Mouse (Mus musculus) heart, embryonic 11.5 days (tissue): Measurements from ENCODE around the gene Jph2. TPM values are rescaled to one million over a fixed set of nuclear protein-coding genes. Genes with fewer than 3 reads are reported as not detected.
A peak's percentile ranks its signal among the peaks of the same experiment; 100 is the strongest.

Experiments used
- ATAC-seq: fragments of 200-750 bp; cut with Nextera tagmentation; replicated peaks from 2 replicates; pipeline ENCODE4 v1.8.0; 2017; ENCODE audit warnings: moderate library complexity; ENCODE audit not compliant: insufficient number of reproducible peaks, low FRiP score, low TSS enrichment
- H3K27ac ChIP-seq: fragments of 300-500 bp; sonication (generic); 2 replicates; pipeline ENCODE4 v1.5.1; 2014; ENCODE audit warnings: mild to moderate bottlenecking, low read depth, low read length
- H3K27me3 ChIP-seq: fragments of 300-500 bp; sonication (generic); 2 replicates; pipeline ENCODE4 v1.6.1; 2014; ENCODE audit warnings: mild to moderate bottlenecking, low read length, mixed read lengths; ENCODE audit not compliant: control insufficient read depth, insufficient read depth
- H3K36me3 ChIP-seq: fragments of 300-500 bp; sonication (generic); 2 replicates; pipeline ENCODE4 v1.6.1; 2014; ENCODE audit warnings: mild to moderate bottlenecking, low read length, moderate library complexity, mixed read lengths; ENCODE audit not compliant: control insufficient read depth, insufficient read depth
- H3K4me1 ChIP-seq: fragments of 300-500 bp; sonication (generic); 2 replicates; pipeline ENCODE4 v1.6.1; 2014; ENCODE audit warnings: low read length; ENCODE audit not compliant: control insufficient read depth, insufficient read depth
- H3K4me2 ChIP-seq: fragments of 300-500 bp; sonication (generic); 2 replicates; pipeline ENCODE4 v1.6.1; 2014; ENCODE audit warnings: mild to moderate bottlenecking, moderate library complexity
- H3K4me3 ChIP-seq: fragments of 300-500 bp; sonication (generic); 2 replicates; pipeline ENCODE4 v1.5.1; 2014; ENCODE audit warnings: low read depth, low read length
- H3K9ac ChIP-seq: fragments of 300-500 bp; sonication (generic); 2 replicates; pipeline ENCODE4 v1.6.1; 2014; ENCODE audit warnings: mild to moderate bottlenecking, low read depth, low read length, moderate library complexity
- H3K9me3 ChIP-seq: fragments of 300-500 bp; sonication (generic); replicated peaks from 2 replicates; pipeline ENCODE4 v1.6.1; 2016; ENCODE audit warnings: low read length; ENCODE audit not compliant: control insufficient read depth
- WGBS: fragments of 180-500 bp; shearing (Covaris S2); extraction: QIAGEN DNeasy Blood & Tissue Kit; methylation state at CpG from one replicate; pipeline ENCODE4 v1.1.7; 2014; ENCODE audit not compliant: insufficient replicate concordance; 5-methylcytosine and 5-hydroxymethylcytosine counted together
- polyA plus RNA-seq: library from polyadenylated mRNA; unstranded; fragments of >200 nt; fragmentation: Nextera tagmentation; extraction: Ambion mirVana; gene quantifications from 2 replicates; pipeline ENCODE4 v1.2.1, GENCODE M21; 2014

Jph2 gene
- polyA plus RNA-seq, 1 experiment from 2014 or later, result 19.5 TPM

DNA sequence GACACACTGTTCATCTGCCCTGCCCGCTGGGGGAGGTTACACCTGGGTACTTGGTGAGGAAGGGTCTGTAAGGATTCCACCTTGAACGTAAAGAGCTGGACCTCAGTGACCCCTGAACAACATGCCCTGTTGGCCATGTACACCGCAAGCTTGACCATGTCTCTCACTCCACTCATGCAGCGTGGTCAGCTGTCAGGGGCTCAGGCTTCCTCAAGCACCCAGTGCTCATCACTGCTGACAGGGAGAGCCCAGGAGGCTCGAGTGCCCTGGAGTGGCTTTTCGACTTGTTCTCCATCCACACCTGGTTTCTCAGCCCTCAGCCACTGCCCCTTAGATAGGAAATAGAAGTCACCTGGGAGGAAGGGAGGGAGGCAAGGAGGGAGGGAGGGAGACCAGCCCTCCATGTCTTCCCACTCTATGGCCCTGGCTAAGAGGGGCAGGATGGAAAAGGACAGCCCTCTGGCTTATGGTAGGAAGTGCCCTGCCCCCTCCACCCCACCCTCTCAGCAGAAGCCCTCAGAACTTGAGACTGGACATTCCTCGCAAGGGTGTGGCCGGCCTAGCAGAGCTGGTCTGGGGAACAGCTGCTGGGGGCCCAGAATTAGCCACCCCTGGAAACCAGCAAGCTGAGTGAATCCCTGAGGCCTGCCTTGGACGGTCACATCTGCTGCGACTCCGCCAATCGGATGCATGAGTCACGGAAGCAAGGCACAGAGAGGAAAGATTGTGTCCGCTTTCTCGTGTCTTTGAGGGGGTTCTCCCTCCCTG lies 11.2 kb downstream of the Jph2 start:
- Histone ChIP-seq H3K9ac (peak overlapping the region; percentile 56), H3K27ac (peak overlapping the region; percentile 46), H3K4me1 (peaks cover 51% of the 10 kb centered on the region), H3K36me3 (peaks cover 3% of the 10 kb centered on the region; the same call in 1 of the 2 replicates), H3K9me3 (no peaks in the 10 kb centered on the region), H3K4me3 (no peak overlapping the region), H3K27me3 (no peaks in the 10 kb centered on the region), H3K4me2 (peak overlapping the region; percentile 54)
- peak; percentile 50 for ATAC-seq
- 36% methylated on average over 15 of the region's 15 CpGs for WGBS

DNA sequence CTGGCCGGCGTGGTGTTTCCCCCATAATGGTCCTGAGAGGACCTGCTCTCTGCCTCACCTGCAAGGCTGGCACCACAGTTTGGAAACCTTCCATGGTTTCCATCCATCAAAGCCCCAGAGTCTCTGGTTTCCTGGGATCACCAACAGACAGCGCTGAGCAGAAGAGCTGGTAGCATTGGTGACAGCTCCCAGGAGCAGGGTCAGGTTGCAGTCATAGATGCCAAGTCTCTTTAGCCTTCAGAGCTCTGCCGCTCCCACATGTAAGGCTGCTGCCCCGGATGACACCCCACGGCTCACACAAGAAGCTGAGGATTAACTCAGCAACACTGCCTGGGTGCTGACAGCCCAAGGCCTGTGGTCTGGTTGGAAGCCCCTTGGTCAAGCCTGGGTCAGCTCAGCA lies 12.7 kb downstream of the Jph2 start:
- Histone ChIP-seq H3K27me3 (no peaks in the 10 kb centered on the region), H3K27ac (peak overlapping the region; percentile 16; the same call in 1 of the 2 replicates), H3K4me2 (no peak overlapping the region), H3K36me3 (peaks cover 3% of the 10 kb centered on the region; the same call in 1 of the 2 replicates), H3K4me3 (no peak overlapping the region), H3K4me1 (peaks cover 43% of the 10 kb centered on the region), H3K9me3 (no peaks in the 10 kb centered on the region), H3K9ac (peak overlapping the region; percentile 1; the same call in 1 of the 2 replicates)
- no peak for ATAC-seq
- 69% methylated on average over 6 of the region's 6 CpGs for WGBS

DNA sequence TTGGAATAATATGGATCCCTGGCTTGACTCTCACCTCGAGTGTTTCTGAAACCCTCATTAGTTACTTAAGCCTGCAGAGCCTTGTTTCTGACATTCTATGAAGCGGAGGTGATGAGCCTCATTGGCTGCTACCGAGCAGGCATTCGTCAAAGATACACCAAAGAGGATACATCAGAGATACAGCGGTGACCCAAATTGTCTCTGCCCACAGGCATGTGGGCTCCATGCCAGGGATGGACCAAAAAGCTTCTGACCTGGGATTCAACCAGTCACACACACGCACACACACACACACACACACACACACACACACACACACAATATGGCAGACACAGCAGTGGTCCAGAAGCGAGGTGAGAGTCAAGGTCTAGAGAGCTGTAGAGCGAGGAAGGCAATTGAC lies 16.5 kb downstream of the Jph2 start:
- peaks cover 6% of the 10 kb centered on the region for H3K27me3 ChIP-seq
- H3K9ac ChIP-seq, result 0 out of 2 replicates have a peak overlapping the region, but pooled peaks have one; percentile 6
- no peaks in the 10 kb centered on the region for H3K36me3 ChIP-seq
- peak overlapping the region; percentile 46; the same call in 1 of the 2 replicates for H3K27ac ChIP-seq
- no peaks in the 10 kb centered on the region for H3K9me3 ChIP-seq
- WGBS, result 87% methylated on average over 8 of the region's 8 CpGs
- no peak for ATAC-seq
- H3K4me1 ChIP-seq, result peaks cover 63% of the 10 kb centered on the region
- no peak overlapping the region for H3K4me2 ChIP-seq
- no peak overlapping the region for H3K4me3 ChIP-seq

DNA sequence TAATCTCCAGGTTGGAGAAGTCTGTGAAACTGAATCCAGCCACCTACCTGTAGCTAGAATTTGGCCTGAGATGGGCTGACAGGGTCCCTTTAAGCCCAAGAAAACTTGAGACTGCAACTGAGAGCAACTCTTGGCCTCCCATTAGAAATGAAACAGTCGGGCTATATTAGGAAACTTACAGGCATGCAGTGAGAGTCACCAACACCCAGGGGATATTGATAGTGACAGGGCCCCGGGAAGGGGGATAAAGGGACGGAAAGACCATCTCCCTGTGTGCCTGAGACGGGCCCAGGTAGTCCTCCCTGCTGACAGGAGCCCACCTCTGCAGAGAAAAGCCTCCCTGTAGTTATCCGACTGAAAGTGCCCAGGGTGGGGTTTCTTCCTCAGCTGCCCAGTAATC lies 18.4 kb downstream of the Jph2 start:
- peaks cover 4% of the 10 kb centered on the region; the same call in 1 of the 2 replicates for H3K36me3 ChIP-seq
- H3K9me3 ChIP-seq, result no peaks in the 10 kb centered on the region
- no peak overlapping the region for H3K4me3 ChIP-seq
- peaks cover 23% of the 10 kb centered on the region for H3K27me3 ChIP-seq
- H3K4me1 ChIP-seq, result peaks cover 62% of the 10 kb centered on the region
- ATAC-seq, result 0 out of 2 replicates have a peak, but pooled peaks have one; percentile 32
- WGBS, result 41% methylated on average over 5 of the region's 5 CpGs
- H3K4me2 ChIP-seq, result peak overlapping the region; percentile 23
- peak overlapping the region; percentile 87 for H3K27ac ChIP-seq
- peak overlapping the region; percentile 40 for H3K9ac ChIP-seq

DNA sequence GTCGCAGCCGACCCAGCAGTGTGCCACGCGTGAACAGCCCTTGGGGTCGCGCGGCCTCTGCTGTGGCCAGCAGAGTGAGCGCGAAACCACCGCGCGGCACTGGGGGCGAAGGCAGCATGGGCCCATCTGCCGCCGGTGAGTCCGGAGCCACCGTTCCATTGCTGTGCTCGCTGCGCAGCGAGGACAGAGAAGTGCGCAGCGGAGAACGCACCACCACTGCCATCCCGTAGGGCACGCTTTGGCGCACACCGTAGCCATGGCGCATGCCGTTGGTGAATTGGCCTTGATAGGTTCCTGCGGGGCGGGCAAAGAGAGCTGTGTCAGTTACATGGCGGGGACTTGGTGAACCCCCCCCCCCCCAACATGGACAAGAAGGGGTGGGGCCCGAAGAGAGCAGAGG lies 21.7 kb downstream of the Jph2 start:
- Histone ChIP-seq H3K4me2 (peak overlapping the region; percentile 16), H3K27me3 (peaks cover 23% of the 10 kb centered on the region), H3K4me3 (0 out of 2 replicates have a peak overlapping the region, but pooled peaks have one; percentile 1), H3K9me3 (no peaks in the 10 kb centered on the region), H3K9ac (peak overlapping the region; percentile 8; the same call in 1 of the 2 replicates), H3K36me3 (peaks cover 4% of the 10 kb centered on the region; the same call in 1 of the 2 replicates), H3K4me1 (peaks cover 51% of the 10 kb centered on the region), H3K27ac (peak overlapping the region; percentile 46; the same call in 1 of the 2 replicates)
- ATAC-seq, result 0 out of 2 replicates have a peak, but pooled peaks have one; percentile 1
- 36% methylated on average over 32 of the region's 33 CpGs for WGBS

DNA sequence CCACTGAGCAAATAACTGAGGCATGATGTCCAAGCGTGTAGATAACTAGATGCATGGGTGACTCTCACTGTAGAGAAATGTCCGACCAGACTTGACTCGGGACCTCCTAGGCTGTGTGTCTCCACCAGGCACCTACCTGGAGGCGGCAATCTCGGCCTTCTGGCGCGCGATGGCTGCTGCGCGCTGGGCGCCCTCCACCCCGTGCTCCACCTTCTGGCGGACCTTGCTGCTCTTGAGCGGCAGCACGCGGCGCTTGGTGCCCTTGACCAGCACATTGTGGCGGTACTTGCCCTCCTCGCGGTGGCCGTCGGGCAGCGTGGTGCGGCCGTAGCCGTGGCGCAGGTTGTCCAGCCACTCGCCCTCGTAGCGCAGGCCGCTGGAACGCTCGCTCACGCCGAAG lies 22.3 kb downstream of the Jph2 start:
- peaks cover 4% of the 10 kb centered on the region; the same call in 1 of the 2 replicates for H3K36me3 ChIP-seq
- H3K27me3 ChIP-seq, result peaks cover 23% of the 10 kb centered on the region
- peaks cover 57% of the 10 kb centered on the region for H3K4me1 ChIP-seq
- WGBS, result 43% methylated on average over 35 of the region's 35 CpGs
- peak overlapping the region; percentile 16; the same call in 1 of the 2 replicates for H3K4me2 ChIP-seq
- H3K27ac ChIP-seq, result no peak overlapping the region; the same call in 1 of the 2 replicates
- no peak for ATAC-seq
- peak overlapping the region; percentile 22; the same call in 1 of the 2 replicates for H3K9ac ChIP-seq
- 0 out of 2 replicates have a peak overlapping the region, but pooled peaks have one; percentile 1 for H3K4me3 ChIP-seq
- H3K9me3 ChIP-seq, result no peaks in the 10 kb centered on the region

DNA sequence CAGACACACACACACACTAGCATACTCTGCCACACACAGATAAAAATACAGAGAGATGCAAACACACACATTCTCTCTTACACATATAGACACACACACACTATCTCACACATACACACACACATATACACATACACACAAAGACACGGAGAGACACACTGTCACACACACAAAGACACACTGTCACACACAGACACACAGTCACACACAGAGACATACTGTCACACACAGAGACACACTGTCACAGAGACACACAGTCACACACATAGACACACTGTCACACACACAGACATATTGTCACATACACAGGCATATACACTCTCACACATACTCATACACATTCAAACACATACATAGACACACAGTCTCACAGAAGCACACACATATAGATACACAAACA lies 25.2 kb downstream of the Jph2 start:
- 63% methylated on average over 1 of the region's 1 CpGs for WGBS
- H3K9ac ChIP-seq, result no peak overlapping the region
- H3K27ac ChIP-seq, result no peak overlapping the region
- H3K9me3 ChIP-seq, result no peaks in the 10 kb centered on the region
- H3K4me1 ChIP-seq, result peaks cover 48% of the 10 kb centered on the region
- peaks cover 4% of the 10 kb centered on the region; the same call in 1 of the 2 replicates for H3K36me3 ChIP-seq
- no peak for ATAC-seq
- peaks cover 23% of the 10 kb centered on the region for H3K27me3 ChIP-seq
- H3K4me2 ChIP-seq, result no peak overlapping the region
- no peak overlapping the region for H3K4me3 ChIP-seq

DNA sequence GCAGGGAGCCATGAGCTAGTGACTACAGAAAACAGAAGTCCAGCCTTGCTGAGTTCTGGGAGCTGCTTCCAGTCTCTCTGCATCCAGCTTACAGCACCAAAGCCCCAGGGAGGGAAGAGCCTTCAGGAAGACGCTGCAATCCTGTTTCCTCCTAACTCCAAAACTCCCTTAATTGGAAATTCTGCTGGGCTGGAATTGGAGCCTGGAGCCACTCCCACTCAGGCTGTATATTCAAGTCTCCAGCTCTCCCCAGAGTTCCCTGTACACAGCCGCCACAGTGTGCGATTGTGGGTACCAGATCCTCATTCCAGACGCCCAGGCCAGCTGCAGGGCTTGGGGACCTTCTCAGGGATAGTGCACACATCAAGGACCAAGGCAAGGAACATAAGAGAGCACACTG lies 27.6 kb downstream of the Jph2 start:
- ATAC-seq, result no peak
- Histone ChIP-seq H3K4me1 (peaks cover 29% of the 10 kb centered on the region), H3K36me3 (peaks cover 2% of the 10 kb centered on the region; the same call in 1 of the 2 replicates), H3K9ac (no peak overlapping the region), H3K27me3 (peaks cover 6% of the 10 kb centered on the region; the same call in 1 of the 2 replicates), H3K27ac (no peak overlapping the region), H3K4me2 (no peak overlapping the region), H3K4me3 (no peak overlapping the region), H3K9me3 (no peaks in the 10 kb centered on the region)
- whole genome bisulfite sequencing, result 49% methylated on average over 4 of the region's 4 CpGs
